Mouse (Mus musculus) liver, adult 2 months (tissue): ENCODE measurements around the gene Ripk3. TPM values are rescaled to one million over a fixed set of nuclear protein-coding genes. Genes with fewer than 3 reads are reported as not detected.
"Not testable (repeated sequence)": the region's sequence is repeated elsewhere in the genome, so short reads cannot be mapped to it uniquely, and the experiment has no call there.

Source experiments
- DNase-seq: peaks from one replicate; pipeline ENCODE4 v3.0.0-alpha.2; 2011; ENCODE audit warnings: low read depth, low spot score; ENCODE audit errors: extremely low read depth
- H3K27ac ChIP-seq: fragments of 200-500 bp; replicated peaks from 2 replicates; pipeline ENCODE4 v1.5.1; 2012; ENCODE audit warnings: low read depth, mild to moderate bottlenecking, control low read depth, inconsistent platforms, low read length; ENCODE audit not compliant: insufficient read depth
- H3K27me3 ChIP-seq: fragments of 200-500 bp; 2 replicates; pipeline ENCODE4 v1.6.1; 2012; ENCODE audit warnings: mild to moderate bottlenecking, moderate library complexity, low read length, inconsistent platforms; ENCODE audit not compliant: control insufficient read depth, insufficient read depth
- H3K36me3 ChIP-seq: fragments of 200-500 bp; 2 replicates; pipeline ENCODE4 v1.6.1; 2012; ENCODE audit warnings: low read length, inconsistent platforms; ENCODE audit not compliant: control insufficient read depth, insufficient read depth
- H3K4me1 ChIP-seq: fragments of 200-500 bp; 2 replicates; pipeline ENCODE4 v1.6.1; 2011; ENCODE audit warnings: low read length; ENCODE audit not compliant: control insufficient read depth, insufficient read depth
- H3K4me3 ChIP-seq: fragments of 200-500 bp; 2 replicates; pipeline ENCODE4 v1.5.1; 2011; ENCODE audit warnings: low read depth, mild to moderate bottlenecking, control low read depth, low read length, moderate library complexity; ENCODE audit not compliant: insufficient read depth
- H3K79me2 ChIP-seq: fragments of 200-500 bp; 2 replicates; pipeline ENCODE4 v1.6.1; 2012; ENCODE audit warnings: inconsistent platforms, mild to moderate bottlenecking, low read length, moderate library complexity; ENCODE audit not compliant: control insufficient read depth, insufficient read depth
- H3K9ac ChIP-seq: fragments of 200-500 bp; 2 replicates; pipeline ENCODE4 v1.6.1; 2012; ENCODE audit warnings: low read depth, mild to moderate bottlenecking, control low read depth, inconsistent platforms, low read length
- CTCF ChIP-seq: fragments of 200-500 bp; IDR thresholded peaks from 2 replicates; pipeline ENCODE4 v1.5.1; 2011; ENCODE audit warnings: low read depth, low read length, control low read depth
- POLR2A ChIP-seq: fragments of 200-500 bp; IDR thresholded peaks from 2 replicates; pipeline ENCODE4 v1.6.1; 2011; ENCODE audit warnings: low read length, control low read depth; ENCODE audit not compliant: insufficient read depth; ENCODE audit errors: extremely low read depth
- WGBS: fragments of 180-500 bp; shearing (Covaris S2); methylation state at CpG from one replicate; pipeline ENCODE4 v1.1.7; 2018; 5-methylcytosine and 5-hydroxymethylcytosine counted together
- polyA plus RNA-seq: library from polyadenylated mRNA; depleted of rRNA; stranded (reverse); fragments of >200 nt; gene quantifications from 2 replicates; pipeline ENCODE4 v1.2.3, GENCODE M21; 2012
- total RNA-seq: library from RNA; depleted of rRNA; stranded (reverse); fragments of >200 nt; gene quantifications from 2 replicates; pipeline ENCODE4 v1.2.3, GENCODE M21; 2014

Gene Ripk3
- total and polyA plus RNA-seq, 2 experiments: 1.8 to 4.0 TPM

- no peak overlapping the region for H3K27ac ChIP-seq
- 52% methylated on average over 7 of the region's 7 CpGs for WGBS
- H3K36me3 ChIP-seq: no peaks in the 10 kb centered on the region
- no peak for DNase-seq
- TF ChIP-seq CTCF (no peak), POLR2A (no peak)
- peaks cover 7% of the 10 kb centered on the region; the same call in 1 of the 2 replicates for H3K27me3 ChIP-seq
- peaks cover 7% of the 10 kb centered on the region; the same call in 1 of the 2 replicates for H3K4me1 ChIP-seq
- no peak overlapping the region for H3K4me3 ChIP-seq
- no peak overlapping the region for H3K9ac ChIP-seq
- no peaks in the 10 kb centered on the region for H3K79me2 ChIP-seq
Observed at GRCm38 (mm10) chr14:55763166-55763565, 25.5 kb downstream of the Ripk3 start.

DNA sequence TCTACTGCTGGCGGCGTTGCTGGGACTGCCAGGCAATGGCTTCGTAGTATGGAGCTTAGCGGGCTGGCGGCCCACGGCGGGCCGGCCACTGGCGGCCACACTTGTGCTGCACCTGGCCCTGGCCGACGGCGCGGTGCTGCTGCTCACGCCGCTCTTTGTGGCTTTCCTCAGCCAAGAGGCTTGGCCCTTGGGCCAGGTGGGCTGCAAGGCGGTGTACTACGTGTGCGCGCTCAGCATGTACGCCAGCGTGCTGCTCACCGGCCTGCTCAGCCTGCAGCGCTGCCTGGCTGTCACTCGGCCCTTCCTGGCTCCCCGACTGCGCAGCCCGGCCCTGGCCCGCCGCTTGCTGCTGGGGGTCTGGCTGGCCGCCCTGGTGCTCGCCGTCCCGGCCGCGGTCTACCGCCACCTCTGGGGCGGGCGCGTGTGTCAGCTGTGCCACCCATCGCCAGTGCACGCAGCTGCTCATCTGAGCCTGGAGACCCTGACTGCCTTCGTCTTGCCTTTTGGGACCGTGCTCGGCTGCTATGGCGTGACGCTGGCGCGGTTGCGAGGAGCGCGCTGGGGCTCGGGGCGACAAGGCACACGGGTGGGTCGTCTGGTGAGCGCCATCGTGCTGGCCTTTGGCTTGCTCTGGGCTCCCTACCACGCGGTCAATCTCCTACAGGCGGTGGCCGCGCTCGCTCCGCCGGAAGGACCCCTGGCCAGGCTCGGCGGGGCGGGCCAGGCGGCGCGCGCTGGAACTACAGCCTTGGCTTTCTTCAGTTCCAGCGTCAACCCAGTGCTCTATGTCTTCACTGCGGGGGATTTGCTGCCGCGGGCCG lies 26.5 kb downstream of the Ripk3 start:
- peak overlapping the region; percentile 49; the same call in 1 of the 2 replicates for H3K4me3 ChIP-seq
- TF ChIP-seq CTCF (peak; percentile 17; the same call in 1 of the 2 replicates), POLR2A (no peak)
- peaks cover 2% of the 10 kb centered on the region; the same call in 1 of the 2 replicates for H3K4me1 ChIP-seq
- no peak overlapping the region for H3K27ac ChIP-seq
- no peaks in the 10 kb centered on the region for H3K36me3 ChIP-seq
- WGBS: 16% methylated on average over 77 of the region's 77 CpGs
- H3K79me2 ChIP-seq: no peaks in the 10 kb centered on the region
- no peak for DNase-seq
- H3K9ac ChIP-seq: peak overlapping the region; percentile 48
- H3K27me3 ChIP-seq: peaks cover 7% of the 10 kb centered on the region; the same call in 1 of the 2 replicates

- Histone ChIP-seq H3K4me3 (peak within 1 kb of the TSS; percentile 49; the same call in 1 of the 2 replicates), H3K27ac (no peak within 1 kb of the TSS), H3K4me1 (peaks cover 7% of the 10 kb centered on the region; the same call in 1 of the 2 replicates), H3K9ac (peak within 1 kb of the TSS; percentile 48), H3K79me2 (no peaks in the 10 kb centered on the region; the same call in 1 of the 2 replicates), H3K36me3 (peaks cover 4% of the 10 kb centered on the region; the same call in 1 of the 2 replicates), H3K27me3 (peaks cover 6% of the 10 kb centered on the region; the same call in 1 of the 2 replicates)
- WGBS: 98% methylated on average over 6 of the region's 6 CpGs
- TF ChIP-seq CTCF: no peak
- no peak for TF ChIP-seq POLR2A
- no peak for DNase-seq
Observed at GRCm38 (mm10) chr14:55761163-55761562, 27.5 kb downstream of the Ripk3 start, which contains the start of gene Ltb4r2. Gene Ltb4r2, plus strand, starts transcription at chr14:55761428.

- not testable (repeated sequence) for H3K9ac ChIP-seq, H3K36me3 ChIP-seq, H3K4me3 ChIP-seq, H3K27me3 ChIP-seq, H3K79me2 ChIP-seq, H3K27ac ChIP-seq
- 2% methylated on average over 6 of the region's 6 CpGs for WGBS
- DNase-seq: peak; percentile 67
- peak; percentile 81 for TF ChIP-seq CTCF
- H3K4me1 ChIP-seq: peaks cover 10% of the 10 kb centered on the region; the same call in 1 of the 2 replicates
Observed at GRCm38 (mm10) chr14:55760156-55760555, 28.5 kb downstream of the Ripk3 start.

DNA sequence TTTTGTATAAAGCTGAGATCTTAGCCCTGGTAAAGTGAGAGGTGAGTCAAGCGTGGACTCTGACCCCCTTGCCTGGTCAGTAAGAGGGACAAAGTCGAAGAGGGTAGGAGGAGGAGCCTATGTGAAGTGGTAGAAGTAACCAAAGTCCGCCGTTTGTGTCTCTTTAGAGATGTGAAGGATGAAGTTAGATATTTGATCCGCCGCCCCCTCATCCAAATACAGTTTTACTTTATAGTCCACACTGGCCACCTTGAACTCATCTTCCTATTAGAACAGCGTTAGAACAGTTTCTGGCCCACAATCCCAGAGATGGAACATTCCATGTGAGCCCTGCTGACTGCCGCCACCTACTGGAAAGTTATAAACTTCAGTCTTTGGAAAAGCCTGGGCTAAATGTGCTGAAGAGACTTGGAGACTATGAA lies 30.3 kb downstream of the Ripk3 start, which contains the start of gene Cideb:
Gene Cideb (minus strand): TSS at position 96 of the 422 bp plus-strand sequence.
- H3K27ac ChIP-seq: peak within 1 kb of the TSS; percentile 95
- no peak for TF ChIP-seq POLR2A
- TF ChIP-seq CTCF: peak; percentile 52; the same call in 1 of the 2 replicates
- H3K9ac ChIP-seq: peak within 1 kb of the TSS; percentile 86
- peaks cover 5% of the 10 kb centered on the region; the same call in 1 of the 2 replicates for H3K27me3 ChIP-seq
- H3K4me1 ChIP-seq: peaks cover 10% of the 10 kb centered on the region; the same call in 1 of the 2 replicates
- 5% methylated on average over 8 of the region's 8 CpGs for WGBS
- H3K36me3 ChIP-seq: peaks cover 24% of the 10 kb centered on the region
- peak; percentile 95 for DNase-seq
- no peaks in the 10 kb centered on the region; the same call in 1 of the 2 replicates for H3K79me2 ChIP-seq
- peak within 1 kb of the TSS; percentile 71 for H3K4me3 ChIP-seq
